Mouse (Mus musculus): Measurements from ENCODE around the gene Elane. TPM values are rescaled to one million over a fixed set of nuclear protein-coding genes. Genes with fewer than 3 reads are reported as not detected.

Elane gene
- polyA plus RNA-seq, 1 experiment from 2014 or later = 0.14 TPM

DNA sequence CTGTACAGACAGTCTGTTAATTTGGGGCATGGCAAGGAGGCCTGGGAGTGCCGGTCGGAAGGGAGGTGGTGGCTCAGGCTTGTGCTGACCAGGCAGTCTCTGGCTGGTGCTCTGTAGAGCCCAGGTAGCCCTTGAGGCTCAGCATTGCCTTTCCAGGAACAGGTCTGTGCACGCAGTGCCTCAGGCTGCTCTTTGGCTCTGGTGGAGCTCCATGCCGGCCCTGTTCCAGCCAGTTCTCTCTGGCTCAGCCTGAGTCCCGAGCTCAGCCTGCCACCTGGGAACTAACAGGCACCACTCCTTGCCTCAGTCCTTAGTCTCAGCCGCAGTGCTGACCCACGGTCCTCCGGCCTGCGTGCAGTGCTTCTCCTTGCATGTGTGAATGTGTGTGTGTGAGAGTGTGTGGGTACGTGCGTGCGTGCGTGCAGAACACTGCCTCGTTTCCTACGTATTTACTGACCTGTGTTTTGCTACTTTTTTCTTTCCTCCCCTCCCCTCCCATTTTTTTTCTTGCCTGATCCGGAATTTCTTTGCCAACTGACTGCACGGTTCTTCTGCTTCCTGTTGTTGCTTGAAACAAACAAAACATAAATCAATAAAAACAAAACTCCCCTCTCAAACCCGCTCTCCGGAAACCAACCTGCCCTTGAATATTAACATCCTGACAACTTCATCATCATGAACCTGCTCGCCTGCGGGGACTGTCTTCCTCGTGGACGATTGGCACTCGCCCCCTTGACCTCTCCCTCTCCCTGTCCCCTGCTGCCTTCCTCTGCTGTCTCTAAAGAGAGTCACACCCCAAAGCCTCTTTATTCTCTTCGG is 24.6 kb upstream of the Elane start:
- H3K4me3 ChIP-seq = no peak overlapping the region
- H3K4me1 ChIP-seq = peaks cover 60% of the 10 kb centered on the region
- 92% methylated on average over 25 of the region's 25 CpGs for WGBS
- no peaks in the 10 kb centered on the region for H3K9me3 ChIP-seq
- no peaks in the 10 kb centered on the region for H3K27me3 ChIP-seq (ENCODE audit: insufficient read depth, poor library complexity, severe bottlenecking)
- DNase-seq (ENCODE audit: low spot score) = no peak
- no peak overlapping the region; the same call in 1 of the 2 replicates for H3K27ac ChIP-seq
- H3K36me3 ChIP-seq = peaks cover 99% of the 10 kb centered on the region

DNA sequence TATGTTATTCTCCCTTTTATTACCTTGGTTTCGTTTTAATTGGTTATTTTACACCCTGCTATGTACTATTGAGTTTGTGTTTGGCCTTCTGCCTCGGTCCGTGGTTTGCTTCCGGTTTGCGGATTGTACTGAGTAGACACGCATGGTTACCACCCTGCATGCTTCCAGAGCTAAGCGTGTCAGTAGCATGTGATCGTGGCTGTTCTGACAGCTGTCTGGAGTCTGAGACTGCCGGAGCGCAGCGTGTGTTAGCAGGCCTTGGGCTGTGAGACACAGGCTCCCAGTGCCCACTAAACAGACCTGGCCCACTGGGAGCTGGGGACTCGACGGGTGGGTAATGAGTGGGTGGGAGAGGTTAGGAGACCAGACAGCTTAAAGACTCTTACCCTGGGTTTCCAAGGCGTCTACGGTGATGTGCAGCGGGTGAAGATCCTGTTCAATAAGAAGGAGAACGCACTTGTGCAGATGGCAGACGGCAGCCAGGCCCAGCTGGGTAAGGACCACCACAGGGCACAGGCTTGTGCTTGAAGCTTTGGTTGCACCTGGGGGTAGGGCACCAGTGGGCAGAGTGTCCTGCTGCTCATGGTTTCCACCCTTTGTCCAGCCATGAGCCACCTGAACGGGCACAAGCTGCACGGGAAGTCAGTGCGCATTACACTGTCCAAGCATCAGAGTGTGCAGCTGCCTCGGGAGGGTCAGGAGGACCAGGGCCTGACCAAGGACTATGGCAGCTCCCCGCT is 23.8 kb upstream of the Elane start:
- DNase-seq (ENCODE audit: low spot score) = no peak
- H3K27me3 ChIP-seq (ENCODE audit: insufficient read depth, poor library complexity, severe bottlenecking) = no peaks in the 10 kb centered on the region
- H3K27ac ChIP-seq = no peak overlapping the region
- no peaks in the 10 kb centered on the region for H3K9me3 ChIP-seq
- H3K36me3 ChIP-seq = peaks cover 98% of the 10 kb centered on the region
- H3K4me3 ChIP-seq = no peak overlapping the region
- H3K4me1 ChIP-seq = peaks cover 59% of the 10 kb centered on the region
- WGBS = 93% methylated on average over 23 of the region's 23 CpGs

DNA sequence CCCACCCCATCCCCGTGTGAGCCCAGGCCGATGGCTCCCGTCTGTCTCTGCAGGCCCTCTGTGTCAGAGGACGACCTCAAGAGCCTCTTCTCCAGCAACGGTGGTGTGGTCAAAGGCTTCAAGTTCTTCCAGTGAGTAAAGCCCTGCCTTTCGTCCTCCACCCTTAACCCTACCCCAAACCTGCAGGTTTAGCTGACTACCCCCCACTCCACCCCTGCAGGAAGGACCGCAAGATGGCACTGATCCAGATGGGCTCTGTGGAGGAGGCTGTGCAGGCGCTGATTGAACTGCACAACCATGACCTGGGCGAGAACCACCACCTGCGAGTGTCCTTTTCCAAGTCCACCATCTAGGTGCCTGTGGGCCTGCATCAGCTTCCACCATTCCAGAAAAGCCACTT is 23.1 kb upstream of the Elane start:
- WGBS = 81% methylated on average over 10 of the region's 10 CpGs
- no peaks in the 10 kb centered on the region for H3K27me3 ChIP-seq (ENCODE audit: insufficient read depth, poor library complexity, severe bottlenecking)

DNA sequence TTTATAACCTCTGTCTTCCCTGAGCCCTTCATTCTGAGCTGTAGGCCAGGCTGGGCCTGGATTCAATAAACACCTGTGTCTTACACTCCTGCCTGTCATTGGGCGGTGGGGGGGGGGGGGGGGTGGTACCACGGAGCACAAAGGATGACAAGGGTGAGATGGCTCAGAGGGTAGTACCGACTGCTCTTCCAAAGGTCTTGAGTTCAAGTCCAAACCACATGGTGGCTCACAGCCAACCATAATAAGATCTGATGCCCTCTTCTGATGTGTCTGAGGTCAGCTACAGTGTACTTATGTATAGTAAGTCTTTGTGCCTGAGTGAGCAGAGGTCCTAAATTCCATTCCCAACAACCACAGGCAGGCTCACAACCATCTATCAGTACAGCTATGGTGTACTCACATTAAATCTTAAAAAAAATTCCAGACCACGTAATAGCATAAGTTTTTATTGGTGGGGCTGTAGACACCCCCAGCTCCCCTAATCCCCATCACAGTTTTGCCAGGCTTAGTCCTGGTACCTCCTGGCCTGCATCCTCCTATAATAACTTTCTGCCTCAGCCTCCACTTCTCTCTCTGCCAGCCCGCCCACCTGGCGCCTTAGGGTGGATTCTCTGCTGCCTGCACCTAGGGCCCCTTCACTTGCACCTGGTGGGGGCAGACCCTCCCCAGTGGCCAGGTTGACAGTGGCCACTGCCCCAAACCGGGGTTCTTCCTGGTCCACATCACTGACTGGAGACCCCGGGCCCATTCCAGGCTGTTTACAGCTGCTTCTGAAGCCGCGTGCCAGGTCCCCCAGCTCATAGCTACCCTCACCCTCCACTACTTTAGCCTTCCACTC is 21.5 kb upstream of the Elane start:
- H3K36me3 ChIP-seq = peaks cover 80% of the 10 kb centered on the region
- H3K27ac ChIP-seq = 0 out of 2 replicates have a peak overlapping the region, but pooled peaks have one; percentile 2
- H3K27me3 ChIP-seq (ENCODE audit: insufficient read depth, poor library complexity, severe bottlenecking) = no peaks in the 10 kb centered on the region
- WGBS = 65% methylated on average over 10 of the region's 10 CpGs
- H3K4me1 ChIP-seq = peaks cover 39% of the 10 kb centered on the region
- H3K4me3 ChIP-seq = peak overlapping the region; percentile 15; the same call in 1 of the 2 replicates
- no peaks in the 10 kb centered on the region for H3K9me3 ChIP-seq
- DNase-seq (ENCODE audit: low spot score) = no peak

More for the DNA sequence above, 23.1 kb upstream of the Elane start:
- Histone ChIP-seq H3K9me3 (no peaks in the 10 kb centered on the region), H3K27ac (no peak overlapping the region), H3K4me3 (no peak overlapping the region), H3K36me3 (peaks cover 93% of the 10 kb centered on the region), H3K4me1 (peaks cover 54% of the 10 kb centered on the region)
- DNase-seq (ENCODE audit: low spot score) = no peak

DNA sequence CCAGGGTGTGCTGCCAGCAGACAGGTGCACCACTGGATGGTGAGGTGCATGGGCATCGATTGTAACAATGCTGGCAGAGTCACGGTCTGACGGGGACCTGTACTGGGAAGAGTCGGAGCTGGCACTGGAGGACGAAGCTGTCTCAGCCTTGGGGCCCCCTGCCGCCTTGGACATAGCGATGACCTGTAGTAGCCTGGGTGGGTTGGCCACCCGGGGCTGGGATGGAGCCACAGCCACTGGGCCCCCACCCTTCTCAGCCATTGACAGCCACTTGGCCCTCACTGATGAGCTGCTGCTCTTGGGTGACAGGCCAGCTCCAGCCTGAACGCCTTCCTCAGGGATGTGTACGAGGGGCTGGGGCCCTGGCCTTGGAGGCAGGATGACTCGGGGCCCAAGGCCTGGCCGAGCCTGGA is 20.9 kb upstream of the Elane start:
- no peaks in the 10 kb centered on the region for H3K27me3 ChIP-seq (ENCODE audit: insufficient read depth, poor library complexity, severe bottlenecking)
- 0 out of 2 replicates have a peak overlapping the region, but pooled peaks have one; percentile 2 for H3K27ac ChIP-seq
- no peak for DNase-seq (ENCODE audit: low spot score)
- no peaks in the 10 kb centered on the region for H3K9me3 ChIP-seq
- peak overlapping the region; percentile 15; the same call in 1 of the 2 replicates for H3K4me3 ChIP-seq
- H3K4me1 ChIP-seq = peaks cover 34% of the 10 kb centered on the region
- 59% methylated on average over 12 of the region's 12 CpGs for WGBS
- peaks cover 74% of the 10 kb centered on the region for H3K36me3 ChIP-seq

DNA sequence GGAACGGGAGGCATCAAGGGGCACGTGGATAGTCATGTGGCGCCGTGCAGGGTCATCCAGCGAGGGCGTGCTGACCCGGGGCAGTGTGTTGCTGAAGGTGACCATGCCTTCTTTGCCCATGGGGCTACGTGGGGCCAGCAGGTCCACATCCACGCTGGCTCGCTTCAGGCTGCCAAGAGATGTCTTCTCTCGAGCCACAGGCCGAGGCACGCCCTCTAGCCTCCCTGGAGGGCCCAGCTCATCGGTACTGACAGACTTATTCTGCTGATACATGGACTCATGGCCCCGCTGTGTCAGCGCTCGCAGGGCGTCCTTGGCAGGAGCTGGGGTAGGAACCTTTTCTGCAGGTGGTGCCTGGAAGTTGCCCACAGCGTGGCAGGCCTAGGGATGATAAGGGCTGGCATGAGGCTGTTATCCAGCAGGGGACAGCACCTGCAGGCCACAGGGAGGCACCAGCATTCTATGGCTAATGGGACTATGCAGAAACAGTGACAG is 20.2 kb upstream of the Elane start:
- no peaks in the 10 kb centered on the region for H3K27me3 ChIP-seq (ENCODE audit: insufficient read depth, poor library complexity, severe bottlenecking)
- peaks cover 28% of the 10 kb centered on the region for H3K4me1 ChIP-seq
- H3K36me3 ChIP-seq = peaks cover 67% of the 10 kb centered on the region
- H3K27ac ChIP-seq = no peak overlapping the region
- no peak overlapping the region; the same call in 1 of the 2 replicates for H3K4me3 ChIP-seq
- DNase-seq (ENCODE audit: low spot score) = no peak
- WGBS = 70% methylated on average over 19 of the region's 19 CpGs
- H3K9me3 ChIP-seq = no peaks in the 10 kb centered on the region

DNA sequence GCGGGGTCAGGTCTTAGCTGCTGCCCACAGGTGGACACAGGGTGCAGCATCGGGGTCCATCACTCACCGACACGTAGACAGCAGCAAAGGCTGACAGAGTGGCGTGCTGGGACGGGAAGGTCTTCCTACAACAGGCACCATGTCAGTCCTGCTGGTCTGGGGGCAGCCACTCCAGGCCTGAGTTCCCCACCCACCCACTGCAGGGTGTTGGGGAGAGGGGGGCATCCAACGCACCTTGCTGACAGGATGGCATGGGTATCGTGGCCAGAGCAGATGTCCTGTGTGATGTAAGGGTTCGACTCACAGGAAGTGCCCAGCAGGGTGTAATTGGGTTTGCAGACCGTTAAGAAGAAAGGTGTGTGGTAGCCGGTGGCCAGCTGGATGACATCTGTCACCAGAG is 19.4 kb upstream of the Elane start:
- 75% methylated on average over 11 of the region's 11 CpGs for WGBS
- no peak for DNase-seq (ENCODE audit: low spot score)
- no peak overlapping the region for H3K4me3 ChIP-seq
- peaks cover 66% of the 10 kb centered on the region for H3K36me3 ChIP-seq
- no peak overlapping the region for H3K27ac ChIP-seq
- peaks cover 24% of the 10 kb centered on the region for H3K4me1 ChIP-seq
- H3K9me3 ChIP-seq = no peaks in the 10 kb centered on the region
- H3K27me3 ChIP-seq (ENCODE audit: insufficient read depth, poor library complexity, severe bottlenecking) = no peaks in the 10 kb centered on the region

DNA sequence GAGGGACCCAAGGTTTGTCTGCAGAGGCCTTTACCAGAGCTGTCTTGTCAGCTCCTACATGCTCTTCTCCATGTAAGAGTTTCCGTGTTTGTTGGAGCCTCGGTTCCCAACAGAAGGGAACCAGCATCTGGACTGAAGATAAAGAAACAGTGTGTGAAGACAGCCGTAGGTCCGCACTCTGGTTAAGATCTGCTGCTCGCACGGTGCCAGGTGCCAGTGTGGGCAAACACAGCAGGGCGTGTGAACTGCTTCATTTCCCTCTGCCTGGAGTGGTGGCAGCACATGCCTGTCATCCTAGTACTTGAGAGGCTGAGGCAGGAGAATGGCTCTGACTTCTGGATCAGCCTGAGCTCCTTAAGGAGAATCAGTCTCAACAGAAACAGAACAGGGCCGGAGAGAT is 14.2 kb upstream of the Elane start:
- H3K4me1 ChIP-seq = peaks cover 34% of the 10 kb centered on the region

DNA sequence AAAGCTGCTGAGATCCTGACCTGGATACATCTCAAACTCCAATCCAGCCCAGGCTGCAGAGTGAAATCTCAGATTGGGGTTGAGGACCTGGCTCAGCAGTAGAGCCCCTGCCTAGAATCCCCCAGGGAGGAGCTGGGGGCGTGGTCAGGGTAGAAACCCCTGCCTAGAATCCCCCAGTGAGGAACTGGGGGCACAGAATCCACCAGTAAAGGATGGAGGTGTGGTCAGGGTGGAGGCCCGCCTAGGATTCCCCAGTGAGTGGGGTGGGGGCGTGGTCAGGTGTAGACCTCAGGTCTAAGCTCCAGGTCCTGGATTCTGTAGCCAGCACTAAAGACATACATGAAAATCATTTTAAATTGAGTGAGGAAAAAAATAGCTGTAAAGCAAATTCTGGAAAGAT is 13.2 kb upstream of the Elane start:
- H3K4me1 ChIP-seq = peaks cover 34% of the 10 kb centered on the region
- peak overlapping the region; percentile 71; the same call in 1 of the 2 replicates for H3K4me3 ChIP-seq
- 48% methylated on average over 3 of the region's 3 CpGs for WGBS
- H3K9me3 ChIP-seq = no peaks in the 10 kb centered on the region
- peaks cover 12% of the 10 kb centered on the region for H3K36me3 ChIP-seq
- H3K27me3 ChIP-seq (ENCODE audit: insufficient read depth, poor library complexity, severe bottlenecking) = peaks cover 12% of the 10 kb centered on the region
- no peak for DNase-seq (ENCODE audit: low spot score)
- H3K27ac ChIP-seq = no peak overlapping the region

More for the DNA sequence above, 14.2 kb upstream of the Elane start:
- DNase-seq (ENCODE audit: low spot score) = no peak
- WGBS = 81% methylated on average over 8 of the region's 8 CpGs
- Histone ChIP-seq H3K36me3 (peaks cover 18% of the 10 kb centered on the region), H3K27ac (no peak overlapping the region), H3K4me3 (no peak overlapping the region), H3K27me3 (ENCODE audit: insufficient read depth, poor library complexity, severe bottlenecking) (peaks cover 12% of the 10 kb centered on the region; the same call in 1 of the 2 replicates), H3K9me3 (no peaks in the 10 kb centered on the region)

DNA sequence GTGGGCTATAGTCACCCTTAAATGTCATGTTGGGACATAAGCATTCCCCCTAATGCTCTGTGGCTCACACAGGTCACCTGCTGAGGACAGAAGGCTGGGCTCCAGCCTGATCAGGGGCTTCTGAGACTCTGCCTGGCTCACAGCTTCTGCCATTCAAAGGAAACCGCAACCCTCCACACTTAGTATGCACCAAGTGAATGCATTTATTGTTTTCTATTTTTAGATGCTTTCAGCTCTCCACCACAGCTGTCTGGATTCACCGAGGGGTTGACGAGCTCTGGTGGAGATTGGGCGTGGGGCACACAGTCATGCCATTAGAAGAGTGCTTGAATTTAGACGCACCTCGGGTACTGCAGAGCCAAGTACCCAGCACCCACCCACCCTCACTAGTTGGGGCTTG is 12.7 kb upstream of the Elane start:
- WGBS = 15% methylated on average over 6 of the region's 6 CpGs
- no peaks in the 10 kb centered on the region for H3K9me3 ChIP-seq
- DNase-seq (ENCODE audit: low spot score) = no peak
- H3K4me3 ChIP-seq = peak overlapping the region; percentile 71
- H3K27me3 ChIP-seq (ENCODE audit: insufficient read depth, poor library complexity, severe bottlenecking) = peaks cover 12% of the 10 kb centered on the region
- H3K4me1 ChIP-seq = peaks cover 34% of the 10 kb centered on the region
- peaks cover 12% of the 10 kb centered on the region for H3K36me3 ChIP-seq
- H3K27ac ChIP-seq = 0 out of 2 replicates have a peak overlapping the region, but pooled peaks have one; percentile 88

DNA sequence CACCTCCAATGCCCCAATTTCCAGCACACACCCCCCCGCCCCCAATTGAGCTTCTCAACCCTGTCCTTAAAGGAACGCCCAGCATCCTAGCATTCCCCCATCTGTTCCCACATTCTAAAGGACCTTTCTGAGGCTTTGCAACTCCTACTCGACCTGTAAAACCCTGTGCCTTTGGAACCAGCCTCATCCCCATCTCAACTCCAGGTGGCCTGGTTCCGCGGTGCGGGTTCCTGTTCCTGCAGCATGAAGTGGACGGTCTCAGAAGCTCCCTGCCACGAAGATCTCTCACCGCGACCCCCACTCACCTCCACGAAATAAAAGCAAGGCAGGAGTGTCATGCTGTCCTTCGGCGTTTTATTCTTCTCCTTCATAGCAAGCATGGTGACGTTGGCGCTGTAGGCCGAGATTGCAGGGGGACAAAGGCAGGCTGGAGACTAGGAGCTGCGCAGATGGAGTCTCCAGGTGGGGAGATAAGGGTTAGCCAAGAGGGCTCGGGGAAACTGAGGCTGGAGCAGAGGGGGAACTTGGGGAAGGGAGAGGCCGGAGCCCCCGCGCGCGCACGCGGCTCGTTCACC is 12.2 kb upstream of the Elane start:
- WGBS = 5% methylated on average over 26 of the region's 26 CpGs
- H3K9me3 ChIP-seq = no peaks in the 10 kb centered on the region
- no peak for DNase-seq (ENCODE audit: low spot score)
- H3K27ac ChIP-seq = peak overlapping the region; percentile 88
- H3K36me3 ChIP-seq = peaks cover 12% of the 10 kb centered on the region
- H3K27me3 ChIP-seq (ENCODE audit: insufficient read depth, poor library complexity, severe bottlenecking) = peaks cover 12% of the 10 kb centered on the region
- H3K4me3 ChIP-seq = peak overlapping the region; percentile 71
- H3K4me1 ChIP-seq = peaks cover 34% of the 10 kb centered on the region

DNA sequence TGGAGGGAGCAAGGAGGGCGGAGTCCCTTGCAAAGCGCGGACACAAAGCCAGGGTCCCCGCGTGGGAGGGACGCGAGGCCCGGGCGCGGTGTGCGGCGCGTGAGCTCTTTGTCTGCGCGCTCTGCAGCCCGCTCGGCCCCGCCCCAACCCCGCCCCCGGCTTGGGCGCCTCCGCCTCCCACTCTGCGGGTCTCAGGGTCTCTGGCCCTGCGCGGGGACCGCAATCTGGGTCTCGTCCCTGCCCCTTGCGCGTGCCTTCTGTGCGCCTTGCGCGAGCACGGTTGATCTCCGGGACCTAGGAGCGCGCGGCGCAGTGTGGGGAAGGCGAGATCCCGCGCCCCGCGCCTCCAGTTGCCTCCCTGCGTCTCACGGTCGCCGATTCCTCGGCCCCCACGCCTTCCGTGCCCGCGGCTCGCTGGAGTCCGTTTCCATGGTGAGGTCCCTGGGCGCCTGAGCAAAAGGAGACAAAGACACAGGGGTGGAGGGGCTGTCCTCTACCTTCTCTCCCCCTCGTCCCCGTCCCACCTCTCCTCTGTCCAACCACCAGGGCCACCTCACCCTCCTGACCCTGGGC is 11.7 kb upstream of the Elane start, which contains the start of the genes Prtn3 and Plppr3:
Gene Prtn3, plus strand, starts transcription at position 187 of the 573 bp plus-strand sequence.
Gene Plppr3, minus strand, starts transcription at position 345 of the 573 bp plus-strand sequence.
- Histone ChIP-seq H3K27me3 (ENCODE audit: insufficient read depth, poor library complexity, severe bottlenecking) (peaks cover 12% of the 10 kb centered on the region), H3K4me3 (peak within 1 kb of the TSS; percentile 71), H3K27ac (peak within 1 kb of the TSS; percentile 88), H3K36me3 (peaks cover 8% of the 10 kb centered on the region), H3K4me1 (peaks cover 37% of the 10 kb centered on the region), H3K9me3 (no peaks in the 10 kb centered on the region)
- no peak for DNase-seq (ENCODE audit: low spot score)
- WGBS = under 1% methylated on average over 55 of the region's 57 CpGs
